Mouse (Mus musculus) retina, postnatal 1 day (tissue): ENCODE results near the gene Zswim1.
"Not testable (repeated sequence)": the region's sequence is repeated elsewhere in the genome, so short reads cannot be mapped to it uniquely, and the experiment has no call there.

ENCODE experiments used
- DNase-seq: peaks from one replicate; pipeline ENCODE4 v3.0.0-alpha.2; 2012

Gene Zswim1

GRCm38 (mm10) chr2:164871602-164872303 lies 49.3 kb downstream of the Zswim1 start:
- no peak for DNase-seq

- no peak for DNase-seq
These were observed 51.1 kb downstream of the Zswim1 start for GRCm38 (mm10) chr2:164873621-164874020.

DNA sequence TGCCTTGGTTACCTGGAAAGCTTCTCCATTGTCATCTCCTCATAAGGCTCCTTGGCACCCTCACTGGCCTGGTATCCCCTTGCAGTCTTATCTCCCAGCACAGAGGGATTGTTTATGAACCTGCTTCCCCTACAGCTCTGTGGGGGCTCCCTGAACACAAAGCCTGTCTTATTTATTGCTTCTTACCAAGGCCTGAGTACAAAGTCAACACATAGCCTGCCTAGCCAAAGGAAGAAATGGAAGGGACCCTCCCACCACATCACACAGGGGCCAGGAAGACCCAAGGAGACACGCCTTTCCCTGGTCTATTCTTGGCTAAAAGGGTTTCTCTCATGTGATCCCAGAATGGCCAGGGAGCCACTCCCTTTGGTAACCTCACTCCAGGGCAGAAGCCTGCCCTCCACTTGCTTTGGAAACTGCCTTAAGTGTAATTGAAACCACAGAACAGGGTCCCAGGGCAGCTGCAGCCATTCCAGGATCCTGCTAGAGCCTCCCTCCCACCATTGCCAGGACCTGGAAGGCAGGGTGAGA lies 51.8 kb downstream of the Zswim1 start:
- DNase-seq = no peak

DNA sequence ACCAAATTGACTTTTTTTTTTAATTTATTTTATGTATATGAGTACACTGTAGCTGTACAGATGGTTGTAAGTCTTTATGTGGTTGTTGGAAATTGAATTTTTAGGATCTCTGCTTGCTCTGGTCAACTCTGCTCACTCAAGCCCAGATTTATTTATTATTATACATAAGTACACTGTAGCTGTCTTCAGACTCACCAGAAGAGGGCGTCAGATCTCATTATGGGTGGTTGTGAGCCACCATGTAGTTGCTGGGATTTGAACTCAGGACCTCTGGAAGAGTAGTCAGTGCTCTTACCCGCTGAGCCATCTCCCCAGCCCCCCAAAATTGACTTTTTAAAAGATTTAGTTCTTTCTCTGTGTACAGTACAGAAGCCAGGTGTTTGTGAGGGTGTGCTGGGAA lies 53.2 kb downstream of the Zswim1 start:
- not testable (repeated sequence) for DNase-seq
